Mouse (Mus musculus) spleen, postnatal 14 days (tissue): ENCODE results near the gene Edc4.

ENCODE experiments used
- DNase-seq, 2 experiments: peaks; one replicate each; pipeline ENCODE4 v3.0.0; 2021 to 2022; ENCODE audit warnings: low spot score in 2 of 2

Edc4 gene

GRCm38 (mm10) chr8:105942542-105942941 is 61.9 kb downstream of the Edc4 start:
- no peak for DNase-seq

DNA sequence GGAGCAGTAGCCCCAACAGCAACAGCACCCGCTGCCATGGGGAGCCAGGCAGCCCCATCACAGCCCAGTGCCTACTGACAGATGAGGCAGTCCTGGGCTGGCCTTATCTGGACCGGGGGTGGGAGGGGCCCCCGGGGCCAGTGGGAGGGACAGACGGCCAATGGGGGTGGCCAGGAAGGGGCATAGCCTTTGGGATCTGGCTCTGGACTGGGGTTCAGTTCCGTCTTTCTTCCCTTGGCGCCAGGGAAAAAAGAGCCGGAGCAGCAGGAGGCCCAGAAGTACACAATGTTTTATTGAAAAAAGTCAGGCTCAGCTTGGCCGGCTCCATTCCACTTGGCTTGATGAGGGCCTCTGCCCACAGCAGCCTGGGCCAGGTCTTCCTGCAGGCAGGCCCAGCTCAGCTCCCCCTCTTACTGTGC is 62.6 kb downstream of the Edc4 start, which contains the start of gene Lcat:
Gene Lcat, minus strand, starts transcription at position 62 of the 419 bp plus-strand sequence.
- DNase-seq = no peak
